Mouse (Mus musculus): ENCODE results near the gene Mgat5. TPM values are rescaled to one million over a fixed set of nuclear protein-coding genes. Genes with fewer than 3 reads are reported as not detected.

Mgat5 gene
- polyA plus RNA-seq, 1 experiment from 2014 or later: 5.2 TPM

GRCm38 (mm10) chr1:127530849-127531580, 326.2 kb downstream of the Mgat5 start:
- no peaks in the 10 kb centered on the region for H3K27me3 ChIP-seq (ENCODE audit: insufficient read depth, low read length)
- H3K4me2 ChIP-seq: no peak overlapping the region
- 31% methylated on average over 14 of the region's 14 CpGs for WGBS
- H3K4me3 ChIP-seq (ENCODE audit: low read depth, low read length): no peak overlapping the region
- H3K9ac ChIP-seq: no peak overlapping the region
- ATAC-seq (ENCODE audit: insufficient read depth): no peak; the same call in 1 of the 2 replicates
- no peaks in the 10 kb centered on the region for H3K36me3 ChIP-seq (ENCODE audit: insufficient read depth)
- H3K4me1 ChIP-seq (ENCODE audit: insufficient read depth): no peaks in the 10 kb centered on the region
- H3K9me3 ChIP-seq (ENCODE audit: low read depth, low read length): no peaks in the 10 kb centered on the region
- no peak for TF ChIP-seq CTCF (IDR thresholded peaks at IDR 0.05; ENCODE audit: low read depth)
- peak; percentile 4 for DNase-seq
- H3K27ac ChIP-seq (ENCODE audit: low read depth): no peak overlapping the region

DNA sequence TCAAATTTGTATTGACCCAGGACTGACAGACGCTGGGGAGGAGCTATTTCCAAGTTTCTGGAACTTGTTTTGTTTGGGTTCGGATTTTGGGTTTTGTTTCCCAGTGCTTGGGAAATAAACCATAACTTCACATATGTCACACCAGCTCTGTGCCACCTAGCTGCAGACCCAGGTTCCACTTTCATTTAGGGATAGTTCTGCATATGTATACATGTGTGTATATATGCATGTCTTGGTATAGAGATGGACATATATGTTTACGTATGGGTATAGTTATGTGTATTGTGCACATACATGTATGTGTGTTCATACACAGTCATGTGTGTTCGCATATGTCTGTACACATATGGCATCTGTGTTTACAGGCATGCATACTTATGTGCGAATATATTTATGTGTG, 326.9 kb downstream of the Mgat5 start:
- no peak overlapping the region for H3K4me2 ChIP-seq
- WGBS: 72% methylated on average over 5 of the region's 5 CpGs
- ATAC-seq (ENCODE audit: insufficient read depth) (no peak), DNase-seq (no peak)
- TF ChIP-seq CTCF (IDR thresholded peaks at IDR 0.05; ENCODE audit: low read depth): no peak
- no peak overlapping the region for H3K9ac ChIP-seq
- no peaks in the 10 kb centered on the region for H3K27me3 ChIP-seq (ENCODE audit: insufficient read depth, low read length)
- H3K9me3 ChIP-seq (ENCODE audit: low read depth, low read length): no peaks in the 10 kb centered on the region
- H3K36me3 ChIP-seq (ENCODE audit: insufficient read depth): no peaks in the 10 kb centered on the region
- no peaks in the 10 kb centered on the region for H3K4me1 ChIP-seq (ENCODE audit: insufficient read depth)
- H3K4me3 ChIP-seq (ENCODE audit: low read depth, low read length): no peak overlapping the region
- H3K27ac ChIP-seq (ENCODE audit: low read depth): no peak overlapping the region

- Histone ChIP-seq H3K27me3 (ENCODE audit: insufficient read depth, low read length) (no peaks in the 10 kb centered on the region), H3K4me3 (ENCODE audit: low read depth, low read length) (no peak overlapping the region), H3K9me3 (ENCODE audit: low read depth, low read length) (no peaks in the 10 kb centered on the region), H3K4me2 (no peak overlapping the region), H3K36me3 (ENCODE audit: insufficient read depth) (no peaks in the 10 kb centered on the region), H3K4me1 (ENCODE audit: insufficient read depth) (no peaks in the 10 kb centered on the region), H3K27ac (ENCODE audit: low read depth) (no peak overlapping the region), H3K9ac (no peak overlapping the region)
- ATAC-seq (ENCODE audit: insufficient read depth): no peak
- no peak for TF ChIP-seq CTCF (IDR thresholded peaks at IDR 0.05; ENCODE audit: low read depth)
- peak; percentile 23 for DNase-seq
- 30% methylated on average over 5 of the region's 5 CpGs for WGBS
Measured at GRCm38 (mm10) chr1:127536448-127536847, 331.6 kb downstream of the Mgat5 start.

- no peak for TF ChIP-seq CTCF (IDR thresholded peaks at IDR 0.05; ENCODE audit: low read depth)
- WGBS: 23% methylated on average over 17 of the region's 17 CpGs
- H3K4me1 ChIP-seq (ENCODE audit: insufficient read depth): no peaks in the 10 kb centered on the region
- peak overlapping the region; percentile 31; the same call in 1 of the 2 replicates for H3K4me2 ChIP-seq
- DNase-seq (peak; percentile 26), ATAC-seq (ENCODE audit: insufficient read depth) (no peak; the same call in 1 of the 2 replicates)
- no peaks in the 10 kb centered on the region for H3K36me3 ChIP-seq (ENCODE audit: insufficient read depth)
- no peak overlapping the region for H3K27ac ChIP-seq (ENCODE audit: low read depth)
- H3K4me3 ChIP-seq (ENCODE audit: low read depth, low read length): no peak overlapping the region
- no peaks in the 10 kb centered on the region for H3K27me3 ChIP-seq (ENCODE audit: insufficient read depth, low read length)
- H3K9ac ChIP-seq: no peak overlapping the region
- H3K9me3 ChIP-seq (ENCODE audit: low read depth, low read length): no peaks in the 10 kb centered on the region
Measured at GRCm38 (mm10) chr1:127537204-127538038, 332.6 kb downstream of the Mgat5 start.

All from lung, embryonic 14.5 days (tissue).